Mouse (Mus musculus) hindbrain, embryonic 16.5 days (tissue): ENCODE data around the gene Map7d3. TPM values are rescaled to one million over a fixed set of nuclear protein-coding genes. Genes with fewer than 3 reads are reported as not detected.

ENCODE experiments used
- ATAC-seq: fragments of 200-750 bp; cut with Nextera tagmentation; 2 replicates; pipeline ENCODE4 v1.8.0; 2017; ENCODE audit warnings: moderate TSS enrichment, moderate library complexity
- H3K27ac ChIP-seq: fragments of 300-500 bp; sonication (generic); 2 replicates; pipeline ENCODE4 v1.5.1; 2014; ENCODE audit warnings: low read depth, mild to moderate bottlenecking, control low read depth, low read length, moderate library complexity
- H3K27me3 ChIP-seq: fragments of 300-500 bp; sonication (generic); replicated peaks from 2 replicates; pipeline ENCODE4 v1.6.1; 2014; ENCODE audit warnings: low read length; ENCODE audit not compliant: control insufficient read depth, insufficient read depth
- H3K36me3 ChIP-seq: fragments of 300-500 bp; sonication (generic); 2 replicates; pipeline ENCODE4 v1.6.1; 2014; ENCODE audit warnings: mild to moderate bottlenecking, low read length, moderate library complexity, mixed read lengths; ENCODE audit not compliant: control insufficient read depth, insufficient read depth
- H3K4me1 ChIP-seq: fragments of 300-500 bp; sonication (generic); 2 replicates; pipeline ENCODE4 v1.6.1; 2014; ENCODE audit warnings: low read depth, low read length; ENCODE audit not compliant: control insufficient read depth, insufficient read depth
- H3K4me2 ChIP-seq: fragments of 300-500 bp; sonication (generic); 2 replicates; pipeline ENCODE4 v1.6.1; 2014; ENCODE audit warnings: mild to moderate bottlenecking, low read length, control low read depth, moderate library complexity
- H3K4me3 ChIP-seq: fragments of 300-500 bp; sonication (generic); 2 replicates; pipeline ENCODE4 v1.5.1; 2014; ENCODE audit warnings: mild to moderate bottlenecking, low read length, control low read depth, moderate library complexity
- H3K9ac ChIP-seq: fragments of 300-500 bp; sonication (generic); 2 replicates; pipeline ENCODE4 v1.6.1; 2014; ENCODE audit warnings: low read depth, mild to moderate bottlenecking, control low read depth, low read length, moderate library complexity
- H3K9me3 ChIP-seq: fragments of 300-500 bp; sonication (generic); 2 replicates; pipeline ENCODE4 v1.6.1; 2014; ENCODE audit warnings: mild to moderate bottlenecking, low read length, moderate library complexity; ENCODE audit not compliant: control insufficient read depth
- WGBS: fragments of 180-500 bp; shearing (Covaris S2); extraction: QIAGEN DNeasy Blood & Tissue Kit; methylation state at CpG from one replicate; pipeline ENCODE4 v1.1.7; 2014; 5-methylcytosine and 5-hydroxymethylcytosine counted together
- polyA plus RNA-seq: library from polyadenylated mRNA; unstranded; fragments of >200 nt; fragmentation: Nextera tagmentation; extraction: Ambion mirVana; gene quantifications from 2 replicates; pipeline ENCODE4 v1.2.1, GENCODE M21; 2015

Gene Map7d3
- 0.40 and 0.51 TPM in 2 replicates for polyA plus RNA-seq

- peak within 1 kb of the TSS; percentile 35 for H3K9ac ChIP-seq
- 20% methylated on average over 35 of the region's 35 CpGs for WGBS
- no peaks in the 10 kb centered on the region for H3K9me3 ChIP-seq
- peak; percentile 79 for ATAC-seq
- no peaks in the 10 kb centered on the region for H3K36me3 ChIP-seq
- H3K4me1 ChIP-seq: no peaks in the 10 kb centered on the region
- peak within 1 kb of the TSS; percentile 76 for H3K4me2 ChIP-seq
- H3K4me3 ChIP-seq: peak within 1 kb of the TSS; percentile 45
- no peaks in the 10 kb centered on the region for H3K27me3 ChIP-seq
- H3K27ac ChIP-seq: no peak within 1 kb of the TSS
Measured at GRCm38 (mm10) chrX:56821765-56822603, at the start of gene Map7d3. TSS of gene Map7d3 (minus strand) at chrX:56822326.

- no peaks in the 10 kb centered on the region for H3K36me3 ChIP-seq
- H3K4me2 ChIP-seq: no peak within 1 kb of the TSS
- WGBS: 75% methylated on average over 2 of the region's 2 CpGs
- no peak for ATAC-seq
- H3K9me3 ChIP-seq: no peaks in the 10 kb centered on the region
- H3K9ac ChIP-seq: no peak within 1 kb of the TSS
- no peaks in the 10 kb centered on the region for H3K4me1 ChIP-seq
- no peak within 1 kb of the TSS for H3K4me3 ChIP-seq
- H3K27me3 ChIP-seq: no peaks in the 10 kb centered on the region
- H3K27ac ChIP-seq: no peak within 1 kb of the TSS
Measured at GRCm38 (mm10) chrX:56869863-56870262, 47.7 kb upstream of the Map7d3 start, which contains the start of gene Adgrg4. TSS of gene Adgrg4 (plus strand) at chrX:56870163.

GRCm38 (mm10) chrX:56841255-56841654, 19.1 kb upstream of the Map7d3 start:
- WGBS: 76% methylated on average over 5 of the region's 5 CpGs
- Histone ChIP-seq H3K4me2 (no peak overlapping the region), H3K36me3 (no peaks in the 10 kb centered on the region), H3K9ac (no peak overlapping the region), H3K4me1 (no peaks in the 10 kb centered on the region), H3K4me3 (no peak overlapping the region), H3K9me3 (no peaks in the 10 kb centered on the region), H3K27ac (no peak overlapping the region), H3K27me3 (no peaks in the 10 kb centered on the region)
- no peak for ATAC-seq

- no peaks in the 10 kb centered on the region for H3K4me1 ChIP-seq
- H3K36me3 ChIP-seq: no peaks in the 10 kb centered on the region
- no peaks in the 10 kb centered on the region for H3K27me3 ChIP-seq
- ATAC-seq: no peak
- H3K27ac ChIP-seq: no peak overlapping the region
- H3K9ac ChIP-seq: no peak overlapping the region
- no peaks in the 10 kb centered on the region for H3K9me3 ChIP-seq
- H3K4me2 ChIP-seq: no peak overlapping the region
- H3K4me3 ChIP-seq: no peak overlapping the region
Measured at GRCm38 (mm10) chrX:56839369-56839768, 17.2 kb upstream of the Map7d3 start.

DNA sequence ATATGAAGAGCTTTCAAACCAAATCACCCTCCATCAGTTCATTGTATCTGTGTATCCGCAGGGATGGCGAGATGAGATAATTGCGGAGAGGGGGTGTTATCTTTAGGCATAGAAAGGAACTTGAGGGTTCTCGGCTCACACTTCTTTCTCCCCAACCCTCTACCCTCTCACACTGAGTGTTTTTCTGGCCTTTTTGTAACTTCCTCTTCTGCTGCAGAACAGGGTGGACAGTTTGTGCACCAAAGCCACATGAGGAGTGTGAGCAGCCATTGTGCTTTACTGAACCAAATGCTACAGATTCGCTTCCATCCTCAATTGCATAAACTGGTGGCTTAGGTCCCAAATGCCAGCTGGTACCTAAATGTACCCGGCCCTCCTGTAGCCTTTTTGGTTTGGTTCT, 13.7 kb upstream of the Map7d3 start:
- H3K4me1 ChIP-seq: no peaks in the 10 kb centered on the region
- no peak for ATAC-seq
- H3K27ac ChIP-seq: no peak overlapping the region
- no peak overlapping the region for H3K9ac ChIP-seq
- no peaks in the 10 kb centered on the region for H3K27me3 ChIP-seq
- 89% methylated on average over 6 of the region's 6 CpGs for whole genome bisulfite sequencing
- H3K9me3 ChIP-seq: no peaks in the 10 kb centered on the region
- H3K4me2 ChIP-seq: no peak overlapping the region
- no peak overlapping the region for H3K4me3 ChIP-seq
- H3K36me3 ChIP-seq: no peaks in the 10 kb centered on the region

DNA sequence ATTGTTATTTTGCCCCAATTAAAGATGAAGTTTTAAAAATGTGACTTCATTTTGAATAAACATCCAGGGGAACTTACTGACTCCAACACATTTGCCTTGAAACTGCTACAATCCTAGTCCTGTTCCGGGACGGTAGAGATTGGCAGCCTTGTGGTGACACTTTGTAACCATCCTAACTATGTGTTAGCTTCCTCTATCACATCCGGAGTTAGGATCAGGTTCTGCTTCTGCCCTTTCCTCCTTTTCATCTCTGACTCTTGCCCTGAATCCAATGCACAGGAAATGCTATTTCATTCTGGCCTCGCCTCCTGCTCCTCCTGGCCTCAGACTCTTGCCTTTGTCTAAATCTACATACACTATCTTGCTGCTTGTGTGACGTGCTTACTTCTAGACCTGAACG, 5.4 kb upstream of the Map7d3 start:
- WGBS: 86% methylated on average over 6 of the region's 6 CpGs
- ATAC-seq: no peak
- Histone ChIP-seq H3K27ac (no peak overlapping the region), H3K27me3 (no peaks in the 10 kb centered on the region), H3K9me3 (no peaks in the 10 kb centered on the region), H3K4me1 (no peaks in the 10 kb centered on the region), H3K4me3 (no peak overlapping the region), H3K36me3 (no peaks in the 10 kb centered on the region), H3K4me2 (no peak overlapping the region), H3K9ac (no peak overlapping the region)

GRCm38 (mm10) chrX:56791268-56791667, 30.9 kb downstream of the Map7d3 start:
- H3K9me3 ChIP-seq: no peaks in the 10 kb centered on the region
- no peaks in the 10 kb centered on the region for H3K27me3 ChIP-seq
- H3K27ac ChIP-seq: no peak overlapping the region
- peaks cover 9% of the 10 kb centered on the region; the same call in 1 of the 2 replicates for H3K36me3 ChIP-seq
- WGBS: 47% methylated on average over 15 of the region's 15 CpGs
- H3K4me3 ChIP-seq: no peak overlapping the region
- no peak overlapping the region for H3K4me2 ChIP-seq
- peak; percentile 63 for ATAC-seq
- H3K4me1 ChIP-seq: no peaks in the 10 kb centered on the region
- no peak overlapping the region for H3K9ac ChIP-seq

GRCm38 (mm10) chrX:56790591-56790990, 31.5 kb downstream of the Map7d3 start:
- H3K4me1 ChIP-seq: no peaks in the 10 kb centered on the region
- H3K27me3 ChIP-seq: no peaks in the 10 kb centered on the region
- no peak overlapping the region for H3K4me2 ChIP-seq
- H3K9ac ChIP-seq: no peak overlapping the region
- 72% methylated on average over 4 of the region's 4 CpGs for WGBS
- H3K9me3 ChIP-seq: no peaks in the 10 kb centered on the region
- ATAC-seq: no peak
- H3K4me3 ChIP-seq: no peak overlapping the region
- peaks cover 9% of the 10 kb centered on the region; the same call in 1 of the 2 replicates for H3K36me3 ChIP-seq
- no peak overlapping the region for H3K27ac ChIP-seq

DNA sequence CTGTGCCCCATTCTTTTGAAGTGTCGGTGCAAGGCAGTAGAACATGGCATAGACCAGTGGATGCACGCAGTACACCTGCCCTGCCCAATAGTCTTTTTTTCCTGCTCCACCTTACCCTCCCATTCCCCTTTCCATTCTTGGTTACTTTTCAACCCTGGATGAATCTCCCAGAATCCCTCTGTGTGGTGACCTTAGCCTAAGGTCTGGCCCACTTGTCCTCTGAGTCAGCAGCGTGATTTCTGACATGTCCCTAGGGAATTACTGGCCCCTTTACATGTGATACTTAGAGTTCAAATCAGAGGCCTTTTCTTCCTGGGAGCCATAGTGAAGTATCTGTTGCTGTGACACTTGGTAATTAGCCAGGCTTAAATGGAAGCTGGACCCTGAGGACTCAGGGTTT, 34.6 kb downstream of the Map7d3 start:
- no peak overlapping the region for H3K9ac ChIP-seq
- no peak overlapping the region for H3K4me2 ChIP-seq
- no peak for ATAC-seq
- peaks cover 4% of the 10 kb centered on the region; the same call in 1 of the 2 replicates for H3K36me3 ChIP-seq
- H3K4me3 ChIP-seq: no peak overlapping the region
- 72% methylated on average over 3 of the region's 3 CpGs for WGBS
- H3K27ac ChIP-seq: no peak overlapping the region
- H3K9me3 ChIP-seq: no peaks in the 10 kb centered on the region
- H3K27me3 ChIP-seq: no peaks in the 10 kb centered on the region
- H3K4me1 ChIP-seq: no peaks in the 10 kb centered on the region
